Mouse (Mus musculus) cerebellum, postnatal 4 days (tissue): Measurements from ENCODE around the gene Sfrp4.
"Not testable (repeated sequence)": the region's sequence is repeated elsewhere in the genome, so short reads cannot be mapped to it uniquely, and the experiment has no call there.

Source experiments
- DNase-seq, 2 experiments: peaks; one replicate each; pipeline ENCODE4 v3.0.0; 2022; ENCODE audit warnings: low spot score in 2 of 2, mixed read lengths in 1 of 2

Gene Sfrp4

GRCm38 (mm10) chr13:19622573-19623227 is at the start of gene Sfrp4:
Gene Sfrp4, plus strand, starts transcription at chr13:19623104.
- no peak for DNase-seq

- DNase-seq: not testable (repeated sequence)
Measured at GRCm38 (mm10) chr13:19574723-19575122, 48.2 kb upstream of the Sfrp4 start.

GRCm38 (mm10) chr13:19575947-19576346 is 47.0 kb upstream of the Sfrp4 start:
- no peak for DNase-seq

GRCm38 (mm10) chr13:19590996-19591759 is 31.7 kb upstream of the Sfrp4 start:
- no peak for DNase-seq

- DNase-seq: no peak
Measured at GRCm38 (mm10) chr13:19595141-19595540, 27.8 kb upstream of the Sfrp4 start.

- DNase-seq: no peak
Measured at GRCm38 (mm10) chr13:19599242-19599641, 23.7 kb upstream of the Sfrp4 start.

- DNase-seq: no peak
Measured at GRCm38 (mm10) chr13:19602531-19602930, 20.4 kb upstream of the Sfrp4 start.

GRCm38 (mm10) chr13:19603719-19604118 is 19.2 kb upstream of the Sfrp4 start:
- no peak for DNase-seq

GRCm38 (mm10) chr13:19604916-19605315 is 18.0 kb upstream of the Sfrp4 start:
- DNase-seq: no peak

GRCm38 (mm10) chr13:19608120-19608519 is 14.8 kb upstream of the Sfrp4 start:
- no peak for DNase-seq

GRCm38 (mm10) chr13:19612348-19612747 is 10.6 kb upstream of the Sfrp4 start:
- DNase-seq: no peak

GRCm38 (mm10) chr13:19612963-19613362 is 9.9 kb upstream of the Sfrp4 start:
- DNase-seq: no peak

GRCm38 (mm10) chr13:19613426-19613825 is 9.5 kb upstream of the Sfrp4 start:
- no peak for DNase-seq

GRCm38 (mm10) chr13:19614311-19614710 is 8.6 kb upstream of the Sfrp4 start:
- DNase-seq: no peak

- no peak for DNase-seq
Measured at GRCm38 (mm10) chr13:19618081-19618480, 4.8 kb upstream of the Sfrp4 start.

GRCm38 (mm10) chr13:19618841-19619215 is 4.1 kb upstream of the Sfrp4 start:
- DNase-seq: no peak

GRCm38 (mm10) chr13:19619216-19619927 is 3.5 kb upstream of the Sfrp4 start, which contains the start of gene Epdr1:
Gene Epdr1, minus strand, starts transcription at chr13:19619927.
- DNase-seq: peak; percentile 50 to 73

- peak in 1 of 2 experiments; percentile 32 for DNase-seq
Measured at GRCm38 (mm10) chr13:19623228-19623905, 463 bp downstream of the Sfrp4 start.

- DNase-seq: no peak
Measured at GRCm38 (mm10) chr13:19624632-19625320, 1.9 kb downstream of the Sfrp4 start.

- DNase-seq: no peak
Measured at GRCm38 (mm10) chr13:19626473-19626872, 3.6 kb downstream of the Sfrp4 start.
